Mouse (Mus musculus) intestine, postnatal 0 days (tissue): ENCODE data around the gene Itpr1. TPM values are rescaled to one million over a fixed set of nuclear protein-coding genes. Genes with fewer than 3 reads are reported as not detected.

Source experiments
- ATAC-seq: fragments of 200-750 bp; cut with Nextera tagmentation; 2 replicates; pipeline ENCODE4 v1.8.0; 2017; ENCODE audit warnings: mild to moderate bottlenecking, moderate TSS enrichment, moderate library complexity
- H3K27ac ChIP-seq: fragments of 300-500 bp; sonication (generic); 2 replicates; pipeline ENCODE4 v1.5.1; 2014; ENCODE audit warnings: mild to moderate bottlenecking, low read depth, low read length, moderate library complexity
- H3K27me3 ChIP-seq: fragments of 300-500 bp; sonication (generic); replicated peaks from 2 replicates; pipeline ENCODE4 v1.6.1; 2014; ENCODE audit warnings: low read length, mixed read lengths; ENCODE audit not compliant: control insufficient read depth, insufficient read depth
- H3K36me3 ChIP-seq: fragments of 300-500 bp; sonication (generic); 2 replicates; pipeline ENCODE4 v1.6.1; 2014; ENCODE audit warnings: mild to moderate bottlenecking, moderate library complexity; ENCODE audit not compliant: control insufficient read depth, insufficient read depth
- H3K4me1 ChIP-seq: fragments of 300-500 bp; sonication (generic); replicated peaks from 2 replicates; pipeline ENCODE4 v1.6.1; 2014; ENCODE audit warnings: antibody characterized with exemption, low read length, mixed read lengths; ENCODE audit not compliant: control insufficient read depth, insufficient read depth
- H3K4me2 ChIP-seq: fragments of 300-500 bp; sonication (generic); replicated peaks from 2 replicates; pipeline ENCODE4 v1.6.1; 2014; ENCODE audit warnings: low read depth, mild to moderate bottlenecking, moderate library complexity
- H3K4me3 ChIP-seq: fragments of 300-500 bp; sonication (generic); 2 replicates; pipeline ENCODE4 v1.5.1; 2014; ENCODE audit warnings: low read depth, low read length
- H3K9ac ChIP-seq: fragments of 300-500 bp; sonication (generic); 2 replicates; pipeline ENCODE4 v1.6.1; 2014; ENCODE audit warnings: mild to moderate bottlenecking, low read depth, low read length
- H3K9me3 ChIP-seq: fragments of 300-500 bp; sonication (generic); 2 replicates; pipeline ENCODE4 v1.6.1; 2016; ENCODE audit warnings: mixed run types; ENCODE audit not compliant: control insufficient read depth
- CTCF ChIP-seq: sonication (generic); IDR thresholded peaks from 2 replicates; pipeline ENCODE4 v1.5.1; 2016; ENCODE audit warnings: low read depth, mild to moderate bottlenecking, control low read depth, antibody characterized with exemption, moderate library complexity
- WGBS: fragments of 180-500 bp; shearing (Covaris S2); extraction: QIAGEN DNeasy Blood & Tissue Kit; methylation state at CpG from one replicate; pipeline ENCODE4 v1.1.7; 2014; 5-methylcytosine and 5-hydroxymethylcytosine counted together
- polyA plus RNA-seq: library from polyadenylated mRNA; unstranded; fragments of >200 nt; fragmentation: Nextera tagmentation; extraction: Ambion mirVana; gene quantifications from 2 replicates; pipeline ENCODE4 v1.2.1, GENCODE M21; 2015

Gene Itpr1
- polyA plus RNA-seq, 1 experiment from 2014 or later = 6.4 TPM

GRCm38 (mm10) chr6:108258631-108259030 is 45.7 kb downstream of the Itpr1 start:
- Histone ChIP-seq H3K27ac (no peak overlapping the region), H3K9me3 (no peaks in the 10 kb centered on the region), H3K4me3 (no peak overlapping the region), H3K4me1 (peaks cover 5% of the 10 kb centered on the region; the same call in 1 of the 2 replicates), H3K9ac (no peak overlapping the region), H3K27me3 (no peaks in the 10 kb centered on the region), H3K4me2 (no peak overlapping the region), H3K36me3 (no peaks in the 10 kb centered on the region)
- no peak for ATAC-seq
- 53% methylated on average over 2 of the region's 2 CpGs for WGBS
- no peak for TF ChIP-seq CTCF

GRCm38 (mm10) chr6:108259671-108260070 is 46.8 kb downstream of the Itpr1 start:
- Histone ChIP-seq H3K27ac (no peak overlapping the region), H3K9me3 (no peaks in the 10 kb centered on the region), H3K27me3 (no peaks in the 10 kb centered on the region), H3K4me3 (no peak overlapping the region), H3K4me1 (peaks cover 1% of the 10 kb centered on the region; the same call in 1 of the 2 replicates), H3K9ac (no peak overlapping the region), H3K4me2 (no peak overlapping the region), H3K36me3 (no peaks in the 10 kb centered on the region)
- ATAC-seq = no peak
- 34% methylated on average over 2 of the region's 2 CpGs for WGBS
- no peak for TF ChIP-seq CTCF

- 81% methylated on average over 3 of the region's 3 CpGs for WGBS
- Histone ChIP-seq H3K9ac (no peak overlapping the region), H3K27me3 (no peaks in the 10 kb centered on the region), H3K9me3 (no peaks in the 10 kb centered on the region), H3K4me2 (no peak overlapping the region), H3K36me3 (no peaks in the 10 kb centered on the region), H3K4me1 (no peaks in the 10 kb centered on the region), H3K27ac (no peak overlapping the region), H3K4me3 (no peak overlapping the region)
- no peak for ATAC-seq
- TF ChIP-seq CTCF = no peak
Measured at GRCm38 (mm10) chr6:108261506-108261905, 48.6 kb downstream of the Itpr1 start.

GRCm38 (mm10) chr6:108264164-108264563 is 51.3 kb downstream of the Itpr1 start:
- Histone ChIP-seq H3K27ac (no peak overlapping the region), H3K27me3 (no peaks in the 10 kb centered on the region), H3K4me3 (no peak overlapping the region), H3K9ac (no peak overlapping the region), H3K4me2 (no peak overlapping the region), H3K4me1 (no peaks in the 10 kb centered on the region), H3K9me3 (no peaks in the 10 kb centered on the region), H3K36me3 (no peaks in the 10 kb centered on the region)
- WGBS = 84% methylated on average over 3 of the region's 3 CpGs
- no peak for ATAC-seq
- TF ChIP-seq CTCF = no peak

GRCm38 (mm10) chr6:108273451-108273850 is 60.6 kb downstream of the Itpr1 start:
- Histone ChIP-seq H3K27ac (no peak overlapping the region), H3K36me3 (no peaks in the 10 kb centered on the region), H3K4me1 (0 out of 2 replicates have a peak, but pooled peaks cover 2% of the 10 kb centered on the region), H3K9ac (no peak overlapping the region), H3K4me3 (no peak overlapping the region), H3K27me3 (no peaks in the 10 kb centered on the region), H3K4me2 (no peak overlapping the region), H3K9me3 (no peaks in the 10 kb centered on the region)
- no peak for ATAC-seq
- TF ChIP-seq CTCF = no peak
- WGBS = 88% methylated on average over 7 of the region's 7 CpGs

GRCm38 (mm10) chr6:108274364-108275084 is 61.6 kb downstream of the Itpr1 start:
- H3K4me3 ChIP-seq = no peak overlapping the region
- WGBS = 68% methylated on average over 10 of the region's 10 CpGs
- no peaks in the 10 kb centered on the region for H3K27me3 ChIP-seq
- no peaks in the 10 kb centered on the region for H3K36me3 ChIP-seq
- H3K9ac ChIP-seq = no peak overlapping the region; the same call in 1 of the 2 replicates
- no peaks in the 10 kb centered on the region for H3K9me3 ChIP-seq
- no peak overlapping the region for H3K4me2 ChIP-seq
- ATAC-seq = no peak
- 0 out of 2 replicates have a peak, but pooled peaks cover 2% of the 10 kb centered on the region for H3K4me1 ChIP-seq
- TF ChIP-seq CTCF = no peak
- no peak overlapping the region for H3K27ac ChIP-seq
